Mouse (Mus musculus): ENCODE measurements around the gene Lsm14a. TPM values are rescaled to one million over a fixed set of nuclear protein-coding genes. Genes with fewer than 3 reads are reported as not detected.

Gene Lsm14a
- polyA plus RNA-seq, 1 experiment from 2014 or later: 40.0 TPM

DNA sequence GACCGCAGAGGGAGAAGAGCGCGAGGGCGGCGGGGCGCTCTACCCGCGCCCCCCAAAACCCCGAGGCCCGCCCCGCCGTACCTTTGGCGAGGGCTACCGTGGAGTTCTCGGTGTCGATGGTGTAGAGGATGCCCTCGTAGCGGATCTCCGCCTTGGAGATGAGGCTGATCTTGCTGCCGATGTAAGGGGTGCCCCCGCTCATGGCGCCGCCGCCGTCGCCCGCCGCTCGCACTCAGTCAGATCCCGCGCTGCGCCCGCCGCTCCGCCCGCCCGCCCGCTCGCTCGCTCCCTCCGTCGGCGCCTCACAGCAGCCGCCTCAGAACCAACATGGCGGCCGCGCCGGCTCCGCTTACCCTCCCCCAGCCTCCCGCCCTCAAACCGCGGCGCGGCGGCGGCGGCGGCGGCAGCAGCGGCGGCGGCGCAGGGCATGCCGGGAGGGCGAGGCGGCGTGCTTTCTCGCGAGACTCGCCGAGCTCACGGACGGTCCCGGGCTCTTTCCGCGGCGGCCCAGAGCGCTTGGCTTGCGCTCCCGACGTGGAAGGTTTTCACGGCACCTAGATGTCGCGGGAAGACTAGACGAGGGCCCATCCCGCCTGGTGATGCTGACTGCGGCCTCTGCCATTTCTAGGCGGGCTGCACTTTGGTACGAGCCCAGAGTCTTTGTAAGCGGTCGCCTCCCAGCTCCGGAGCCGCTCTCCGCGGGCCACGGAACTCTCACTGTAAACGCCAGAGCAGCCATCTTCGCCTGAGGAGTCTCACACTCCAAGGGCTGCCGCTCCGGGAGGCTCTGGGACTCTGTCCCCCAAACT is 3.6 kb downstream of the Lsm14a start:
- 1% methylated on average over 74 of the region's 100 CpGs for WGBS
- no peaks in the 10 kb centered on the region for H3K9me3 ChIP-seq (ENCODE audit: control insufficient read depth, low read length)

GRCm38 (mm10) chr7:34388445-34389276 is 4.5 kb downstream of the Lsm14a start:
- Histone ChIP-seq H3K4me2 (ENCODE audit: low read length) (peak overlapping the region; percentile 69), H3K4me1 (ENCODE audit: control insufficient read depth in 2 of 2, insufficient read depth in 2 of 2, low read length in 2 of 2) (peaks cover 11 to 41% of the 10 kb centered on the region in 2 experiments), H3K4me3 (ENCODE audit: control insufficient read depth in 1 of 2, insufficient read depth in 1 of 2, low read depth in 1 of 2, low read length in 2 of 2) (peak overlapping the region; percentile 72 to 93), H3K36me3 (ENCODE audit: control insufficient read depth, insufficient read depth, low read length) (0 out of 2 replicates have a peak, but pooled peaks cover 11% of the 10 kb centered on the region), H3K27ac (replicated peaks in 1 of 2; ENCODE audit: control insufficient read depth in 1 of 2, insufficient read depth in 1 of 2, low read depth in 2 of 2, low read length in 2 of 2) (peak overlapping the region; percentile 92 to 98), H3K27me3 (ENCODE audit: control insufficient read depth, insufficient read depth, low read length) (no peaks in the 10 kb centered on the region), H3K9ac (ENCODE audit: low read length) (peak overlapping the region; percentile 100), H3K9me3 (ENCODE audit: control insufficient read depth, low read length) (no peaks in the 10 kb centered on the region)
- under 1% methylated on average over 63 of the region's 64 CpGs for WGBS
- ATAC-seq (ENCODE audit: insufficient number of reproducible peaks, insufficient read depth, low FRiP score, low read depth): peak; percentile 61

More for the DNA sequence above, 3.6 kb downstream of the Lsm14a start:
- Histone ChIP-seq H3K4me2 (ENCODE audit: low read length) (peak overlapping the region; percentile 69), H3K4me3 (ENCODE audit: control insufficient read depth in 1 of 2, insufficient read depth in 1 of 2, low read depth in 1 of 2, low read length in 2 of 2) (peak overlapping the region; percentile 72 to 93), H3K4me1 (ENCODE audit: control insufficient read depth in 2 of 2, insufficient read depth in 2 of 2, low read length in 2 of 2) (peaks cover 9 to 33% of the 10 kb centered on the region in 2 experiments), H3K9ac (ENCODE audit: low read length) (peak overlapping the region; percentile 100), H3K27me3 (ENCODE audit: control insufficient read depth, insufficient read depth, low read length) (no peaks in the 10 kb centered on the region), H3K27ac (replicated peaks in 1 of 2; ENCODE audit: control insufficient read depth in 1 of 2, insufficient read depth in 1 of 2, low read depth in 2 of 2, low read length in 2 of 2) (peak overlapping the region; percentile 95 to 98), H3K36me3 (ENCODE audit: control insufficient read depth, insufficient read depth, low read length) (0 out of 2 replicates have a peak, but pooled peaks cover 11% of the 10 kb centered on the region)
- ATAC-seq (ENCODE audit: insufficient number of reproducible peaks, insufficient read depth, low FRiP score, low read depth): peak; percentile 92

DNA sequence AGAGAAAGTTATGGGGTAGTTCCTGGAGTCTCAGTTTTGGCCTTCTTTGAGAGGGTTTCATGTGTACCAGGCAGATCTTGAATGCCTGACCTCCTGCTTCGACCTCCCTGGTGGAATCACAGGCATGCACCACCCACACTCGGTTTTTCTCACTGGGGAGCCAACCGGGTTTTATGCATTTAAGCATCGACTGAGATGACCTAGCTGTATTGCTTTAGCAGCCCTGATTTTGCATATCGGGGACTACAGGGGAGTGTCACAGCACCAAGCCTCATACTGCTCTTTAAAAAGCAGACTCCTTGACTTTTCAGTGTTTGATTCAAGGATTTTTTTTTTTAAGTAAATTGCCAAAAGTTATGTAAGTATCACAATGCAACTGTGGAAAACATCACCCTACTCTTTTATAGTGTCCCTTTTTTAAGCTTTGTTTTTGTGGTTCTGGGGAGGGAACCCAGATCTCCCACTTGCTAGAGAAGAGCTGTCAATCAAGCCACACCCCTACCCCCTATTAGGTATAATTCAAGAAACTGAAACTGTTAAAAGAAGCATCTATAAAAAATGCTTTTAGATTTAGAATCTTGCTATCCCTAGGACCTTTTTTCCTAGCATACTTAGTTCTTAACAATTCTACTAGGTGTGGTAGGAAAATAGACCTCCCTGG is 5.2 kb downstream of the Lsm14a start:
- ATAC-seq (ENCODE audit: insufficient number of reproducible peaks, insufficient read depth, low FRiP score, low read depth): no peak
- Histone ChIP-seq H3K9ac (ENCODE audit: low read length) (peak overlapping the region; percentile 100), H3K9me3 (ENCODE audit: control insufficient read depth, low read length) (no peaks in the 10 kb centered on the region), H3K27ac (replicated peaks in 1 of 2; ENCODE audit: control insufficient read depth in 1 of 2, insufficient read depth in 1 of 2, low read depth in 2 of 2, low read length in 2 of 2) (no peak overlapping the region; a peak in 1 of 4 replicates), H3K4me1 (ENCODE audit: control insufficient read depth in 2 of 2, insufficient read depth in 2 of 2, low read length in 2 of 2) (peaks cover 12 to 46% of the 10 kb centered on the region in 2 experiments), H3K4me3 (ENCODE audit: control insufficient read depth in 1 of 2, insufficient read depth in 1 of 2, low read depth in 1 of 2, low read length in 2 of 2) (peak overlapping the region; percentile 72 to 93), H3K27me3 (ENCODE audit: control insufficient read depth, insufficient read depth, low read length) (no peaks in the 10 kb centered on the region), H3K36me3 (ENCODE audit: control insufficient read depth, insufficient read depth, low read length) (0 out of 2 replicates have a peak, but pooled peaks cover 11% of the 10 kb centered on the region), H3K4me2 (ENCODE audit: low read length) (peak overlapping the region; percentile 69)
- WGBS: 2% methylated on average over 5 of the region's 5 CpGs

DNA sequence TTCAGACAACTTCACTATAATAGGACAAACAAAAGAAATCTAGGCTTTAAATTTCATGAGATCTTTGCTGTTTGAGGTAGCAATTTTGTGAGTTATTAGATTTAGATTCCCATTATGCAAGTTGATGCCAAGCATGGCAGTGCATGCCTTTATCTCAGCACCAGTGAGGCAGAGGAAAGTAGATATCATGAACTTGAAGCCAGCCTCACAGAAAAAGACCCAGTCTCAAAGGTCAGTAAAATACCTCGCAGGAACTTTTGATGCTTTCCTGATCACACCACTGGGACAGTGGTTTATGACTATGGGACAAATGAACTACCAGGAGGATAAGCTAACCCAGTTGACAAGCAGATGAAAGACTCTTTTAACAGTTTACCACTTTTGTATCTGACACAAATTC is 10.3 kb downstream of the Lsm14a start:
- WGBS: 38% methylated on average over 1 of the region's 1 CpGs
- Histone ChIP-seq H3K9me3 (ENCODE audit: control insufficient read depth, low read length) (no peaks in the 10 kb centered on the region), H3K4me3 (ENCODE audit: control insufficient read depth in 1 of 2, insufficient read depth in 1 of 2, low read depth in 1 of 2, low read length in 2 of 2) (no peak overlapping the region), H3K4me1 (ENCODE audit: control insufficient read depth in 2 of 2, insufficient read depth in 2 of 2, low read length in 2 of 2) (peaks cover 8 to 72% of the 10 kb centered on the region in 2 experiments), H3K27me3 (ENCODE audit: control insufficient read depth, insufficient read depth, low read length) (no peaks in the 10 kb centered on the region), H3K9ac (ENCODE audit: low read length) (no peak overlapping the region), H3K27ac (replicated peaks in 1 of 2; ENCODE audit: control insufficient read depth in 1 of 2, insufficient read depth in 1 of 2, low read depth in 2 of 2, low read length in 2 of 2) (no peak overlapping the region), H3K36me3 (ENCODE audit: control insufficient read depth, insufficient read depth, low read length) (0 out of 2 replicates have a peak, but pooled peaks cover 11% of the 10 kb centered on the region), H3K4me2 (ENCODE audit: low read length) (no peak overlapping the region)
- no peak for ATAC-seq (ENCODE audit: insufficient number of reproducible peaks, insufficient read depth, low FRiP score, low read depth)

- Histone ChIP-seq H3K27ac (replicated peaks in 1 of 2; ENCODE audit: control insufficient read depth in 1 of 2, insufficient read depth in 1 of 2, low read depth in 2 of 2, low read length in 2 of 2) (no peak overlapping the region), H3K36me3 (ENCODE audit: control insufficient read depth, insufficient read depth, low read length) (peaks cover 12% of the 10 kb centered on the region; the same call in 1 of the 2 replicates), H3K9ac (ENCODE audit: low read length) (no peak overlapping the region), H3K4me1 (ENCODE audit: control insufficient read depth in 2 of 2, insufficient read depth in 2 of 2, low read length in 2 of 2) (peaks cover 6 to 66% of the 10 kb centered on the region in 2 experiments), H3K27me3 (ENCODE audit: control insufficient read depth, insufficient read depth, low read length) (no peaks in the 10 kb centered on the region), H3K9me3 (ENCODE audit: control insufficient read depth, low read length) (no peaks in the 10 kb centered on the region), H3K4me3 (ENCODE audit: control insufficient read depth in 1 of 2, insufficient read depth in 1 of 2, low read depth in 1 of 2, low read length in 2 of 2) (no peak overlapping the region), H3K4me2 (ENCODE audit: low read length) (no peak overlapping the region)
- 81% methylated on average over 5 of the region's 5 CpGs for WGBS
- ATAC-seq (ENCODE audit: insufficient number of reproducible peaks, insufficient read depth, low FRiP score, low read depth): no peak
These were observed 11.4 kb downstream of the Lsm14a start for GRCm38 (mm10) chr7:34381733-34382132.

DNA sequence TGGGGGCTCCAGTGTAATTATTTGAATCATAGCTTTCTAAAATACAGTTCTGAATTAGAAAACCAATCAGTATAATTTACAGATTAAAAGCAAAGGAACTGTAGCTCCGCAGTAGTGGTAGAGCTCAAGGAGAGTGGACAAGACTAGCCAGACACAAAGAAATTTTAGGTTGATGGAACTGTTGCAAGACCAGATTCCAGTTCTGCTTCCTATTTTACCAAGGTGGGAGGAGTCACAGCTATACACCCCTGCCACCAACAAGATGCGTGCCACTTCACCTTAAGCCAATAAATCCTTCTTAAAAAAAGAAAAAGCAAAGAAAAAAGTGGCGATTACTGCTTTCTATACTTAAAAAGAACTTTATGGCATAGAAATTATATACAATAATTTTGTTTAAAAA is 12.8 kb downstream of the Lsm14a start:
- WGBS: 93% methylated on average over 3 of the region's 3 CpGs
- Histone ChIP-seq H3K27ac (replicated peaks in 1 of 2; ENCODE audit: control insufficient read depth in 1 of 2, insufficient read depth in 1 of 2, low read depth in 2 of 2, low read length in 2 of 2) (no peak overlapping the region), H3K36me3 (ENCODE audit: control insufficient read depth, insufficient read depth, low read length) (peaks cover 5% of the 10 kb centered on the region; the same call in 1 of the 2 replicates), H3K4me2 (ENCODE audit: low read length) (no peak overlapping the region), H3K9ac (ENCODE audit: low read length) (no peak overlapping the region), H3K9me3 (ENCODE audit: control insufficient read depth, low read length) (no peaks in the 10 kb centered on the region), H3K4me3 (ENCODE audit: control insufficient read depth in 1 of 2, insufficient read depth in 1 of 2, low read depth in 1 of 2, low read length in 2 of 2) (no peak overlapping the region), H3K27me3 (ENCODE audit: control insufficient read depth, insufficient read depth, low read length) (no peaks in the 10 kb centered on the region), H3K4me1 (ENCODE audit: control insufficient read depth in 2 of 2, insufficient read depth in 2 of 2, low read length in 2 of 2) (peaks cover 5 to 58% of the 10 kb centered on the region in 2 experiments)
- no peak for ATAC-seq (ENCODE audit: insufficient number of reproducible peaks, insufficient read depth, low FRiP score, low read depth)

GRCm38 (mm10) chr7:34373906-34374305 is 19.2 kb downstream of the Lsm14a start:
- WGBS: 83% methylated on average over 1 of the region's 1 CpGs
- Histone ChIP-seq H3K9me3 (ENCODE audit: control insufficient read depth, low read length) (no peaks in the 10 kb centered on the region), H3K36me3 (ENCODE audit: control insufficient read depth, insufficient read depth, low read length) (peaks cover 66% of the 10 kb centered on the region), H3K27ac (replicated peaks in 1 of 2; ENCODE audit: control insufficient read depth in 1 of 2, insufficient read depth in 1 of 2, low read depth in 2 of 2, low read length in 2 of 2) (no peak overlapping the region), H3K4me2 (ENCODE audit: low read length) (no peak overlapping the region), H3K9ac (ENCODE audit: low read length) (no peak overlapping the region), H3K27me3 (ENCODE audit: control insufficient read depth, insufficient read depth, low read length) (no peaks in the 10 kb centered on the region), H3K4me1 (ENCODE audit: control insufficient read depth in 2 of 2, insufficient read depth in 2 of 2, low read length in 2 of 2) (peaks cover 0 to 16% of the 10 kb centered on the region in 2 experiments; a peak in 3 of 4 replicates), H3K4me3 (ENCODE audit: control insufficient read depth in 1 of 2, insufficient read depth in 1 of 2, low read depth in 1 of 2, low read length in 2 of 2) (no peak overlapping the region)
- ATAC-seq (ENCODE audit: insufficient number of reproducible peaks, insufficient read depth, low FRiP score, low read depth): no peak
